Mouse (Mus musculus): Measurements from ENCODE around the gene Adar. TPM values are rescaled to one million over a fixed set of nuclear protein-coding genes. Genes with fewer than 3 reads are reported as not detected.
"Not testable (repeated sequence)": the region's sequence is repeated elsewhere in the genome, so short reads cannot be mapped to it uniquely, and the experiment has no call there.

The Adar gene
- polyA plus RNA-seq, 1 experiment from 2014 or later, result 18.4 TPM

- no peak for DNase-seq (ENCODE audit: low spot score)
These were observed 74.0 kb downstream of the Adar start for GRCm38 (mm10) chr3:89788680-89789352.

DNA sequence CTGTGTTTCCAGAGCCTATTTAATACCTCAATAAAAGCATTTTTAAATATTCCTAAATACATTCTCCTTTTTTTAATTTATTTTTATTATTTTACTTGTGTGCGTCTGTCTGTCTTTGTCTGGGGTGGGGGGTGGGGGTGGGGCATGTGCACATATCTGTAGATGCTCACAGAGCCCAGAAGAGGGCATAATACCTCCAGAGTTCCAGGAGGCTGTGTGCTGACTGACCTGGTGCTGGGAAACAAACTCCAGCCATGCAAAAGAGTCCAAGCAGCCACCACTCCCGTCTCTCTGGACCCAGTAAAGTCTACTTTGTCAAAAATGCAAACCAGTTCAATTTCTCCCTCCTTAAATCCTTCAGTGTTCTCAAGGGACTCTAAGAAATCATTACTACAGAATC is 79.8 kb downstream of the Adar start:
- DNase-seq (ENCODE audit: low spot score), result no peak

- DNase-seq (ENCODE audit: low spot score), result no peak
These were observed 80.9 kb downstream of the Adar start for GRCm38 (mm10) chr3:89795746-89796145.

DNA sequence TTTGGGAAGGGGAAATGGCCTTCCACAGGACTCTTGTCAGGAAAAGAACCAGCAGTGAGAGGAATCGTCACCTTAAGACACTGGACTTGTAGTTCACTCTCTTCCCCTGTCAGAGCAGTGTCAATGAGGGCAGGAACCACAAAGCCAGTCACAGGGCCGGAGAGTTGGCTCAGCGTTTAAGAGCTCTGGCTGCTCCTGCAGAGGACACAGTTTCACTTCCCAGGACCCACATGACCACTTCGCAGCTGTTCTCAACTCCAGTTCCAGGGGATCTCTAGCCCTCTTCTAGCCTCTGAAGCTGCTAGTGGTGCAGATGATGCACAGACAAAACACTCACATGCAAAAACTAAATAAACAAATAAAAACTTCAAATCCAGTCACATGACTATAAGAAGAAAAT is 81.5 kb downstream of the Adar start:
- DNase-seq (ENCODE audit: low spot score), result no peak

DNA sequence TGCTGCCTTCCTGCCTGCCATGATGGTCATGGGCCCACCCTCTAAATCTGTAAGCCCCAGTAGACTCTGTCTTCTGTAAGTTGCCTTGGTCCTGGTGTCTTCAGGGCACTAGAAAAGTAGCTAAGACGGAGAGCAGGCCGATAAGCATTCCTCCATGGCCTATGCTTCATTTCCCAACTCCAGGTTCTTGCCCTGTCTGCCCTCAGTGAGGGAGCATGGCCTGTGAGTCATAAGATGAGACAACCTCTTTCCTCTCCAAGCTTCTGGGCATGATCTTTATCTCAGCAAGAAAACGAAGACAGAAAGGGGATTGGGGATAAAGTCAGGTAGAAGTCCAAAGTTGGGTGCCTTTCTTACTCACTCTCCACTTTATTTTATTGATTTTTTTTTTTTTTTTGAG is 83.7 kb downstream of the Adar start:
- DNase-seq (ENCODE audit: low spot score), result no peak

DNA sequence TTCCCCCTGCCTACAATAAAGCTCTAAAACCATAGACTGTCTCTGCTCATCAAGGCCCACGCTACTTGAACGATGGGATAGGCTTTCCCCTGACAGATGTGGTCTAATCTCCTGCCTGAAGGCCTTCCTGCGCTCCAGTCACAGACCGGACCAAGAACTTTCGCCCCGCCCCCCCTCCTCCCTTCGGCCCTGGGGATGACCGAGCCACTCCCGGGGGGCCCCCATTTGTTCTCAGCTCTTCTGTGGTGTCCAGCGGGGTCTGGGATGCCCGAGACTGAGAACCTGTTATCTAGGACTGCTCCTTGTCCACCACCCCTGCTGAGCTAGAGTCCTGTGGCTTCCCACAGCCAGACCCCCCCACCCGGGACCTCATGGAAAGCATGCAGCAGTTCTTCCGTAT is 84.7 kb downstream of the Adar start:
- no peak for DNase-seq (ENCODE audit: low spot score)

GRCm38 (mm10) chr3:89800078-89800477 is 85.3 kb downstream of the Adar start:
- not testable (repeated sequence) for DNase-seq (ENCODE audit: low spot score)

DNA sequence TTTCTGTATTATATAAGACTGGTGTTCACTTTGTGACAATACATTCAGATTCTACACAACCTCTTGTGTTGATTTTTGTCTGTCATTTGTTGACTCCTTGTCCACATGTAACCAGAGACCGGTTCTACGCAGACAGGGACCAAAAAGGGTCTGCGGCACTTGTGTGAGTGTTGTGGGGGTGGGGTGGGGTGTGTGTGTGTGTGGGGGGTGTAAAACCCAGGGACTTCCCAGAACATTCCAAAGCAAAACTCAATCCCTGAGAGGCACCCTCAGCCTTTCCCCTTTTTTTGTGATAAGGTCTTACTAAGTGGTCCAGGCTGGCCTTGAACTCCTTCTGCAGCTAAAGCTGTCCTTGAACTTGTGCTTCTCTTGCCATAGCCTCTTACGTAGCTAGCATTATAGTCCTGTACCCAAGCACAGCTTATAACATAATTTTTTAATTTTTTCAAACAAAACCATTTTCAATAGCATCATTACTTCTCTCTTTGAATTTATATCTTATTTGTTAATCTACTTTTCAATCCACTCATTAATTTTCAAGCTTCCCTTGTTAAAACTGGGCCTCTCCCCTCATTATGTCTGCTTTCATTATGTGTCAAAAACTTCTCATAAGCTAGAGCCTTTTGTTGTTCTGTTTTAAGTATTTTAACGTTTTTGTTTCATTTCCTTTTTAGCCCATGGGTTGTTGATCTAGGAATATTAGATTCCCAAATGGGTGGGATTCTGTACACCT is 86.1 kb downstream of the Adar start:
- no peak for DNase-seq (ENCODE audit: low spot score)

GRCm38 (mm10) chr3:89801507-89801847 is 86.7 kb downstream of the Adar start:
- no peak for DNase-seq (ENCODE audit: low spot score)

GRCm38 (mm10) chr3:89802876-89803275 is 88.1 kb downstream of the Adar start:
- DNase-seq (ENCODE audit: low spot score), result no peak

Other genes starting within 250 kb of the Adar start
- 7.3 and 8.8 TPM in 2 replicates for gene Kcnn3, start 194.9 kb upstream of the Adar start, polyA plus RNA-seq (2015; fragmentation: Nextera tagmentation; extraction: Ambion mirVana)
- gene Chrnb2, start 49.6 kb downstream of the Adar start, polyA plus RNA-seq (2015; fragmentation: Nextera tagmentation; extraction: Ambion mirVana), result 0.53 and 0.55 TPM in 2 replicates
- gene Ube2q1, start 58.6 kb downstream of the Adar start, polyA plus RNA-seq (2015; fragmentation: Nextera tagmentation; extraction: Ambion mirVana), result 16.6 and 16.7 TPM in 2 replicates
- 1.0 and 1.1 TPM in 2 replicates for gene She, start 116.3 kb downstream of the Adar start, polyA plus RNA-seq (2015; fragmentation: Nextera tagmentation; extraction: Ambion mirVana)
- gene Il6ra, start 198.2 kb downstream of the Adar start, polyA plus RNA-seq (2015; fragmentation: Nextera tagmentation; extraction: Ambion mirVana), result 4.1 and 4.2 TPM in 2 replicates
- 7.9 and 8.7 TPM in 2 replicates for gene Atp8b2, start 248.5 kb downstream of the Adar start, polyA plus RNA-seq (2015; fragmentation: Nextera tagmentation; extraction: Ambion mirVana)